Mouse (Mus musculus) fibroblast of lung, adult 2 months (primary cell): ENCODE results near the gene Slc1a5.

ENCODE experiments used
- DNase-seq: peaks from one replicate; pipeline ENCODE4 v3.0.0-alpha.2; 2011; ENCODE audit warnings: low read depth

The Slc1a5 gene

DNA sequence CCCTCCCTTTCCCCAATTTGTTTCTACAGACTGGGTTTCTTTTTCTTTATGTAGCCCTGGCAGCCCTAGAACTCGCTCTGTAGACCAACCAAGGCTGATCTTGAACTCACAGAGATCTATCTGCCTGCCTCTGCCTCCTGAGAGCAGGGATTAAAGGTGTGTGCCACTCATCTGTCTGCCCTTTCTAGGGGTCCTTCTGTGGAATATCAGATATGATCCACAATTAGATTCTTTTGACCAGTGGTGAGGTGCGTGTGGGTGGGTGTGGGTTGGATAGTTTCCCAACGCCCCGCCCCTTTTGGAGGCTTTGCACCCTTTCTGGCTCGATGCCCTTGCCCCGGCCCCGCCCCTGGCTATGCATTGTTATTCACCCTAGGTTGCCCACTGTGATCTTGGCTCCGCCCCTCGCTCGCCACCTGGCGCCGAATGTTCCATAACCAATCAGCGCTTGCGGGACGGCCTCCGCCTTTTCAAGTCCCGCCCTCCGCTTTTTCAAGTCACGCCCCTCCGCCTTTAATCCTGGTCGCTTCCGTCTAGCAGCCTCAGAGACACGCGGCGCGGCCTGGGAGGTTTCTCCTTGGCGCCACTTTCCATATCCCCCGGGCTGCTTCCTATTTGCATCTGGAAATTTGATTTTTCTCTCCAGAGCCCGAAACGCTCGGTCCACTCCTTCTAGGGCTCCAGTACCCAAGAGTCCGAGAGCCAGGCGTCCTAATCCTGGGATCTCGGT is at the start of gene Slc1a5:
Gene Slc1a5 (plus strand): TSS at position 516 of the 730 bp plus-strand sequence.
- DNase-seq: peak; percentile 78

DNA sequence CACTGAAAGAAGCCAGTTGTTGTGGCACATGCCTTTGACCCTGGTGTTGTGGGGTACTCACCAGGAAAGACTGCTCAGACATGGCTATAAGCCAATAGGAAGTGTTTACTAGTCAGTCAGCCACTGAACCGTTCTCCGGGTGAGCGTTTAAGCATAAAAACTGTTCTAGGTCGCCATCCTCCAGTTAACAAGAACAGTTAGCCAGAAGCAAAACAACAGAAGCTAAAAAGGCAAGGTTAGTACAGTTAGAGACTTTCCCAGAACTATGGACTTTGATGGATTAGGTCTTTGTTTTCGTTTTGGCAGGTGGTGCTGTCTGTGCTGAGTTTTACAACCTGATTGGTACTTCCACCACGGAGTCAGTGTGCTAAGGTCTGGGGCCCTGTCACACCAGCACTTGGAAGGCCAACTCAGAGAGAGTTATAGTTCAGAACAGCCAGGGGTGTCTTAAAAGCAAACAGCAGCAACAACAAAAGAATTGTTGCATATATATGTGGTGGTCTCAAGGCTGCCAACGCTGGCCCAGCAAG is 49.2 kb upstream of the Slc1a5 start:
- no peak for DNase-seq

DNA sequence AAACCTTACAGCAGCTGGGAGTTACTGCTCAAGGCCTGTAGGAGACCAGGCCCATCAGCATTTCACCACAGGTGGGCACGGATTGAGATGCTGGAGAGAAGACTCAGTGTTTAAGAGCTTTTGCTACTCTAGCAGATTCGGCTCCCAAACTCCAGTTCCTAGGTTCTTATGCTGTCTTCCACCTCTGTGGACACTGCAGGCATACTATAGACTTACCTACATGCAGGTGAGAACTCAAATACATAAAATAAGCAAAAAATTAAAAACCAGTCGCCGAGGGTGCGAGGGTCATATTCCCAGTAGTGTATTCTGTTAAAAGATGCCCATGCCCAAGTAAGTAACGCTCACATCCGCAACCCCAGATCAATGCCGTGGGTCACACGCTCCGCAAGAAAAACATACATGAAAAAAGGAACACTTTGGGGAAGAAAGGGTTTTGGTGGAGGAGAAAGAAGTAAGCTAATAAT is 43.5 kb upstream of the Slc1a5 start:
- DNase-seq: no peak

DNA sequence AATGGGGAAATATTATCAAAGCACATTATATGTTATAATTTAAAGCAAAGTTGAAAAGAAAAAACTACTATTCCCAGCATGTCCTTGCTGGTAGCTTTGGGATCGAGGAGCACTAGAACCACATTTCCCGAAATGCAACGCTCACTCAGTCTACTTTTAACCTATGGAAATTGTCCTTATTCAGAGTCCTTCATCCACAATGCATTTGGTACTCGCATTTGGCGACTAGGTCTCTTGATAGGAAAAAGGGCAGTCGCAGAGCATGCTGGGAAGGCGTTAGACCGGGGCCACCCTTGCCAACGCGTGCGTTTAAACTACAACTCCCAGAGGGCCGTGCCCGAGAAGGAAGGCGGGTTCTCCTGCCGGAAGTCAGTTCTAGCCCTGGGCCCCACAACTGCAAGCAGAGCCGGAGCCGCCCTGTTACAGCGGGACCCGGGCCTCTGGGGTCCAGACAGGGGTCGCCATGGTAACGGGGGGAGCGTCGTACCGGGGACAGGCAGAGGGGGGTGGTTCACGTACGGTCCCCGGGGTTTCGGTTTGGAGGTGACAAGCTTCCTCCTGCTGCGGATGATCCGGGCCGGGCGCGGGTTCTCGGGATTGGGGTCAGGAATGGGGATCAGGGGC is 43.0 kb upstream of the Slc1a5 start, which contains the start of gene Ap2s1:
Gene Ap2s1 (plus strand): TSS at position 338 of the 624 bp plus-strand sequence.
- DNase-seq: peak; percentile 98

DNA sequence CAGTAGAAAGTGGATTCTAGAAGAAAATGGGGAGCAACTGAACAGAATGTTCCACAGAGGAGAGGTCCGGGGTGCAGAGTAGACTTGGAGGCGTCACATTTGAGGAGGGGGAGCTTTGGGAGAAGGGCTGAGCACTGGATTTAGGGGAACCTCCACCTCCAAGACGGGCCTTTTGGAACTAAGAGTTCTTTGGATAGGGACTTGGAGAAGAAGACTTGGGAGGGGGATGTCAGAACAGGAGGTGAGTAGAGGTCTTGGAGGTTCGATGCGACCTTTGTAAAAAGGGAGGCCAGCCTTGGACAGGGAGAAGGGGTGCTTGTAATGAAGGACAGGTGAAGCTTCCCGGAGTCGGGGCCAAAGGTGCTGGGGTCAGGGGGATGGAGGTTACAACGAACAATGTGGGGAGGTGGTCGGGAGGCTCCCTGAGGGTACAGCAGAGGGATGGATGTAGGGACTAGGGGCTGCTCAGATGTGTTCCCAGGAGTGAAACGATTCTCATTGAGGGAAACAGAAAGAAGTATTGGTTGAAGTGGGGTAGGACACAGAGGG is 42.0 kb upstream of the Slc1a5 start:
- no peak for DNase-seq

DNA sequence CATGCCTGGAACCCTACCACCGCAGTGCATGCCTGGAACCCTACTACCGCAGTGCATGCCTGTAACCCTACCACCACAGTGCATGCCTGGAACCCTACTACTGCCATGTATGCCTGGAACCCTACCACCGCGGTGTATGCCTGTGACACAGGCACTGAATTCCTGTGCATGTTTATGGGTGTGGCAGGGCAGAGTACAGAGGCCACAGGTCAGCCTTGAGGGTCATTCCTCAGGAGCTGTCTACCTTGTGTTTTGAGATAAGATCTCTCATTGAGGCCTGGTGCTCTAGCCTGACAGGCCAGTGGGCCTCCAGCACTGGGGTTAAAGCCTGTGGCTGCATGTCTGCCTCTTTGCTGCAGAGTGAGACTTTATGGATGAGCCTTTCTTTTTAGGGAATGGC is 35.8 kb upstream of the Slc1a5 start:
- no peak for DNase-seq

DNA sequence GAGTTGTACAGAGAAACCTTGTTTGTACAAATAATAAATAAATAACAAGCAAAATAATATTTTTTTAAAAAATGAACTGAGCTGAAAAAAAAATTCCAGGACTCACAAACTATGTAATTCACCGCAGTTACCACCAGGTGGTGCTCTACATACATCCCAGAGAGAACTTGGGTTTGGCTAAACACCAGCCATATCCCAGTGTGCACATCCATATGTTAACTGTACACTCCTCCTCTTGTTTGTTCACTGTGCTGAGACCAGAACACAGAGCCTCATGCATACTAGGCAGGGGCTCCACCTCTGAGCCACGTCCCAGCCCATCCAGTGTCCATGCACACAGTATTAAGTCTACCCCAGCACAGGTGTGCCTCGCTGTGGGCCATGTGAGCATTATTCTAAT is 35.0 kb upstream of the Slc1a5 start:
- no peak for DNase-seq

DNA sequence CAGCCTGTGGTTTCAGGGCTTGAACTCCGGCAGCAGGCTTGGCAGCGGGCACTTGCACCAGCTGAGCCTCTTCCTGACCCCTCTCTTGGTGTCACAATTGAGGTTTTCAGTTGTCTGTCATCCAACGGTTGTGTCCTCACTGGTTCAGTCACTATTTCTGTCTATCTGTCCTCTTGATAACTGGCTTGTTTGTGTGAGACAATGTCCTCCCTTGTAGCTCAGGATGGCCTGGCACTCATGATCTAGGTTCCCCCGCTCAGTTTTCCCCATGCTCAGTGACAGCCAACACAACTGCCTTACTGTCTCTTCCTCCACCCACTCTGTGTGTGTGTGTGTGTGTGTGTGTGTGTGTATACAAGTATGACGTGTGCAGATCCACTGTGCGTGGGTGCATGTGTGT is 33.5 kb upstream of the Slc1a5 start:
- no peak for DNase-seq

DNA sequence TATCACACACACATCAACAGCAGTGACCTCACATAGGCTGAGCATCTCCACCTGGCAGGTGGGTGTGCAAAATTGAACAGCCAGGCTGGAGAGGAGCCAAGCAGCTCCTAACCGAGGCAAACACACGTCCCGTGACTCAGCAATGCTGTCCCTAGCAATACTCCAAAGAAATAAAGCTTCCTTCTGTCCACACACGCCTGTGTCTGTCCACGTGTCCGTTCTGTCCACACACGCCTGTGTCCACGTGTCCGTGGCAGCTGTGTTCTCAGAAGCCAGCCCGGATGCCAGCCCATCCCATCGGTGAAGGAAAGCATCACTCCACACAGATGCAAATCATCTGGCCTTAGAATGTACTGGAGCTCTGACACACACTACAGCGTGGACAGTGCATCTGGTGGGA is 29.1 kb upstream of the Slc1a5 start:
- DNase-seq: no peak

DNA sequence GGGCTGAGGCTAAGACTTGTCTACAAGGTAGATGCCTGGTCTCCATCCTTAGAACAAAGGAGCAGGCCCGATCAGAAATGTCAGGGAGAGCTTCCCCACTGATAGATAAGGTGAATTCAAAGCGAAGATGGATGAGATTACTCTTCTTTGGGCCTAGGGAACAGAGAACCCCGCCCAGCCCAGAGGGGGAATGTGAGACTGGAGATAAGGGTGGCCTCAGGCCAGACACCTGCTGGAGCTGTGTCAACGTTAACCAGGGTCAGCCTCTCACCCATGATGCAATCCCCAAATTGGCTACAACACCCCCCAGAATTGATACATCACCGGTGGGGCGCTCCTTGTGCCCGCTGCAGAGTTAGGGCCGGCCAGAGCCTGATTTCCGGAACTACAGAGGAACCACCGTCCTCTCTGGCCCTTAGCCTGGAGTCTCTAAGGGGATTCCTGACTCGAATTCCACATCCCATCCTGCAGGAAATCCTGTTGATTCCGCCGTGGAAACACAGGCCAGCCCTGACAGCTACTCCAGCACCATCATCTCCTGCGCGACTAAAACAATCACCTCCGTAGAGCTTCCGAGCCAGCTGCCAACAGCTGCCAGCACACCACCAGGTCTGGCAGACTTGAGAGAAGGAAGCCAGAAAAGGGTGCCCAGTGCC is 25.6 kb upstream of the Slc1a5 start:
- no peak for DNase-seq

DNA sequence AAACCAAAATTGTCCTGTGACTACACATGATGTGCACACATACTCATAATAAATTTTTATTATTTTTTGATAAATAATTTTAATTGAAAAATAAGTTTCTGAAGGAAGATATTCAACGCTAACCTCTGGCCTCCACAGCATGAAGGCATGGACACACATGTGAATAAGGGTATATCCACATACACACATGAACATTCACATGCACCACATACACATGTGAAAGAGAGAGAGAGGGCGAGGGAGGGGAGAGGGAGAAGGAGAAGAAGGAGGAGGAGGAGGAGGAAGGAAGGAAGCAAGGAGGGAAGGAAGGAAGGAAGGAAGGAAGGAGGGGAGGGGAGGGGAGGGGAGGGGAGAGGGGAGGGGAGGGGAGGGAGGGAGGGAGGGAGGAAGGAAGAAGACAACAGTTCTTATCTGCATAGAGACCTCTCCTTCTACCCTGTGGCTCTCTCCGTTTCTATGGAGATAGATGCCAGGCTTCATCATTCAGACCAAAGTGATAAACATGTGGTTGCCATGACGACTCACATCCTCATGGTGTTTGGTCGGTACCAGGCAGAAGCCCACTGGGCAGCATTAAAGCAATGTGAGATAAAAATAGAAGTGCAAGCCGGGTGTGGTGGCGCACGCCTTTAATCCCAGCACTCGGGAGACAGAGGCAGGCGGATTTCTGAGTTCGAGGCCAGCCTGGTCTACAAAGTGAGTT is 22.1 kb upstream of the Slc1a5 start:
- no peak for DNase-seq

DNA sequence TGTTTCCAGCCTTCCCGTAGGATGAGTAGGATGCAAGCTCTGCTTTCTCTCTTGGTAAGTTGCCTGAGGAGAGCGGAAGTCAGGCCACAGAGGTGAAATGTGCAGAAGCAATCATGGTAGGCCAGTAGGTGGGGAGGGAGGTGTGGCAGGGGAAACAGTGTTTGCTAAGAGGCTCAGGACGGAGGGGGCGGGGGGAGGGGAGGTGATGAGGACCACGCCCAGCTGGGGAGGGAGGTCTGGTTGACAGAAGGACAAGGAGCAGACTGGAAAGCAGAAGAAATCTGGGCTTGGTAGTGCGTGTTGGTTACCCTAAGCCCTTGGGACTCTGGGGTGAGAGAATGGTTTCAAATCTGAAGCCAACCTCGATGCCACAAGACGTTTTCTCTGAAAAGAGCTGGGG is 20.8 kb upstream of the Slc1a5 start:
- no peak for DNase-seq

DNA sequence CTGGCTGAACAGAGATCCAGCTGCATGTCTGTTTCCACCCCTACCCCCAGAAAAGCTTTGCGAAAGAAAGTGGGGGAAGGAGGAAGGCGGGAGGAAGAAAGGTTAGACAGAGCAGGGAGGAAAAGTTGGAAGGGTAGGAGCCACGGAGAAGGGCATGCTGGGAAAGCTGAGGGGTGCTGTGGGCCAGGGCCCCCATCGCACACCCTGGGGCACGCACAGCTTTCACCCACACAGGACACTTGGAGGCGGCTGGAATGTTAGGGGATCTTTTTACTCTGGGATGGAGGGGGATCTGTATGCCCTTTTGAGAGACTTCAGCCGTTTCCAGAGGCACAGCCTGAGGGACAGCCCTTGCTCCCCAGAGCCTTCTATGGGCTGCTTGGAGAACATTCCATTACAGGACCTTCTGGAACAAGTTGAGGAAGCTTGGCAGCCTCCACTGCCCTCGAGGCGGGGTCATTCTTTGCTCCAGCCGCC is 20.1 kb upstream of the Slc1a5 start:
- DNase-seq: no peak

DNA sequence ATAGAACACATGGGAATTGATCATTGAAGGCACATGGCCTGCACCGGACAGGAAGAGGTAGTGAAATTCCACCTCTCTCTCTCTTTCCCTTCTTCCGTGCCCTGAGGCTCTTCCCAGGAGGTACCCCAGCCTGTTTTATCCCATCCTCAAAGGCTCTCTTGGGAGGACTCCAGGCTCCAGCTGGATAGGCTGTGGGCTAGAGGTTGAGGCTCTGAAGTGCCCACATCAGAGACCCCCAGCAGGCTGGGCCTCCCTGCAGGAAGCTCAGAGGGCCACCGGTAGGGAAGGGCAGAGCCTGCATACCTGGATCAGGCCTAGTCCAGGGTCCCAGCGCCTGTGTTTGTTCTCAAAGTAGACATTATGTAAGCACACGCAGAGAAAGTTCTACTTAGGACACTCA is 19.5 kb upstream of the Slc1a5 start:
- no peak for DNase-seq

DNA sequence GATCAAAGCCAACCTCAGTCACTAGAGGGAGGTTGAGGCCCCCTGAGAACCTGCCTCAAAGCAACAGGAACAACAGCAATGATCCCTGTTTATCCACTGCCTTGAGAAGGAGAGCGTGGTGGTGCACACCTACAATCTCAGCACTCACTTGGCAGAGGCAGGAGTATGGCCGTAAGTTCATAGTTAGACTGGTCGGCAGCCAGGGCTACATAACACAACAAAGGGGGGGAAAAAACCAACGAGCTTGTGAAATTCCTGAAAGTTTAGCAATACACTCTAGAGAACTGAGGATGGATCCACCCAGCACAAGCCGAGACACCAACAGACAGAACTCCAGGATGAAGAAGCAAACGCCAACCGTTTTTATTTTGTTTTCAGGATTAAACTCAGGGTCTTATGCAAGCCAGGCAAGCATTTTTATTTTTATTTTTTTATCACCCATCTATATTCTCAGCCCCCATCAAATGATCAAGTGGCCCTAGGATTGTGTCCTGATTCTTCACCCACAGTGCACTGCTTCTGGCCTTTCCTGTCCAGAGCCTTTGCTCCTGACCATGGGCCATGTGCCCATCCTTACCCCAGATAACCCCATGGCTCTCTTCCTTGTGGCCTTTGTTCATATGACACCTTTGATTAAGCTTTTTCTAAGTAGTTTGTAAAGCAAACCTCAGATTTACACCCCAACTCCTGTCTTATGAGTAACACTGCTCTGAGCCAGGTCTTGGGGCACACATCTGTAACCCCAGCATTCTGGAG is 17.5 kb upstream of the Slc1a5 start:
- no peak for DNase-seq

DNA sequence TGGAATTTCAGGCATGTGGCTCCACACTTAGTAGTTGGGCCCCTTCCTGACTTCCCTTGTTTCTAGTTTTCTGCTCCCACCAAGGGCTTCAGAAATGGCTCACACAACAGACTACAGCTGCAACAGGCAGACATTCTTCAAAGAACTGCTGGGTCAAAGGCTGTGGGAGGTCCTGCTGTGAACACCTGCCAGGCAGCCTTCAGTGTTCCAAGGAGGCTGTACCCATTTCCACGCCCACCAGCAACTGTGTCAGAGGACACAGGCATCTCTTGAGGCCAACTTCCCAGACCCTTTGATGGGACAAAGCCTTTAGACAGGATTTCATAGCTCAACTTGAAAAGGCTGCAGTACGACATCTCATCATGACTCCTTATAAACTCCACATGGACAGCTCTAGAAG is 14.7 kb upstream of the Slc1a5 start:
- no peak for DNase-seq

DNA sequence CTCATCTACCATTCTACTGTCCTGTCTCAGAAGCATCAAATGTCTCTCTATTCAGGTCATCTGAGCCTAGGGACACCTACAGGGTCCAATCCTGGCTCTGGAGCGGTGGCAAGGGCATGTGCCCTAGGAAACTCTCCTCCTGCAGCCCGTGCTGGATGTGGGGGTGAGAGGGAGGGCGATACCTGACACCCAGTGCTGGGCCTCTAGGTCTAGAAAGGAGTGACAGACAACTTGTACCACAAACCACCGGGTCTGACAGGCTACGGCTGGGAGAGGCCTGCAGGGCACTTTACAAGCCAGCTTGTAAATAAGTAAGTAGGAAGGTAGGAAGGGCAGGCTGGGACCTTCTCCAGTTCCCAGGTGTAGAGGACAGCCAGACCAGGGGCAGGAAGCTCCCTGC is 5.3 kb upstream of the Slc1a5 start:
- no peak for DNase-seq

DNA sequence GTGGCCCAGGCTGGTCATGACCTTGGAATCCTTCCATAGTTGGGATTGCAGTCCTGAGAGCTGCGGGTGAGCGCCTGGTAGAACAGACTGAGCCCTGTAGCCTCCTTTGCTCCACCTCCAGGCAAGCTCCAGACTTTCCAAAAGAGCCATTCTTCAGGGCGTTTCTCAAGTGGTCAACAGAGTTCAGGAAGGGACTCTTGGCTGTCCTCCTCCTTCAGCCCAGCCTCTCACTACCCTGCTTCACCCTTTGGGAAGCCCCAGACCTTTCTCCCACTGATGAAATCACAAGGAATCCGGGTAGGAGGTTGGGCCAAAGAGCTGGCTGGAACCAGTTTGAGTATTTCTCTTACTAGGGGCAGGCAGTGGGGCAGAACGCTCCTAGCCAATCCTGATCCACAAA is 1.1 kb upstream of the Slc1a5 start:
- DNase-seq: peak; percentile 89

DNA sequence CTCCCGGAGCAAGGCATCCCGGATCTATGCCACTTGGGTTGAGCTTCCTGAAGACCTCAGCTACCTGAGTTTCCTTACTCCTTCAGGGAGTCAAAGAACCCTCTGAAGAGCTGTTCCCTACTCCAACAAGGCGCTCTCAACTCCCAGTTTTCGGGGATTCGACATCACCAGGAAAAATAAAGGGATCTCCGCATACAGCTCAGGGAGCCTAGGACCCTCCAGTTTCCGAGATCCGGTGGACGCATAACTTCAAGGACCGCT is 345 bp downstream of the Slc1a5 start:
- no peak for DNase-seq

DNA sequence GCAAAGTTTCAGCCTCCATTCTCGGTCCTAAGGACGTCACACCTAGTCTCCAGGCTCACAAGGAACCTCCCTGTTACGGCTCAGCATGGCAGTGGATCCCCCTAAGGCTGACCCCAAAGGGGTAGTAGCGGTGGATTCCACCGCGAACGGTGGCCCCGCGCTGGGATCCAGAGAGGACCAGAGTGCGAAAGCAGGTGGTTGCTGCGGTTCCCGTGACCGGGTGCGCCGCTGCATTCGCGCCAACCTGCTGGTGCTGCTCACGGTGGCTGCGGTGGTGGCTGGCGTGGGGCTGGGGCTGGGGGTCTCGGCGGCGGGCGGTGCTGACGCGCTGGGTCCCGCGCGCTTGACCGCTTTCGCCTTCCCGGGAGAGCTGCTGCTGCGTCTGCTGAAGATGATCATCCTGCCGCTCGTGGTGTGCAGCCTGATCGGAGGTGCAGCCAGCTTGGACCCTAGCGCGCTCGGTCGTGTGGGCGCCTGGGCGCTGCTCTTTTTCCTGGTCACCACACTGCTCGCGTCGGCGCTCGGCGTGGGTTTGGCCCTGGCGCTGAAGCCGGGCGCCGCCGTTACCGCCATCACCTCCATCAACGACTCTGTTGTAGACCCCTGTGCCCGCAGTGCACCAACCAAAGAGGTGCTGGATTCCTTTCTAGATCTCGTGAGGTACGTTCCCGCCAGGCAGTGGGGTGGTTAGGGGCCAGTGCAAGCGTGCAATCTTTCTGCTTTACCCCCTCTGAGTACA is 845 bp downstream of the Slc1a5 start:
- no peak for DNase-seq
